Mouse (Mus musculus): ENCODE results near the gene Cdkl4.

Cdkl4 gene

GRCm38 (mm10) chr17:80479295-80480030 is 98.2 kb downstream of the Cdkl4 start:
- no peak for DNase-seq (ENCODE audit: low read depth)

DNA sequence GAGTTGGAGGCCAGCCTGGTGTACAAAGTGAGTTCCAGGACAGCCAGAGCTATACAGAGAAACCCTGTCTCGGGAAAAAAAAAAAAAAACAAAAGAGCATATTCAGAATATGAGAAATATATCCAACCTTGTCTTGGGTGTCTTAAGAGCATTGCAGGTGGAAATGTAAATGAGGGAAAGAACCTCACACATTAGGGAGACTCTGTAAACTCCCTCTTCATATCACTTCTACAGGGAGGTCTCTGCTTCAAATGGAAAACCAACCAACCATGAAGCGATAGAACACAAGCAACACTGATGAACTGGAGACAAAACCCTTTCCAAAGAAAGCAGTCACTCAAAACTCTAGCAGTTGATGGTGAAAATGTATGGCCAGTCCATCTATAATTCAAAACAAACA is 99.9 kb downstream of the Cdkl4 start:
- DNase-seq (ENCODE audit: low read depth): no peak

DNA sequence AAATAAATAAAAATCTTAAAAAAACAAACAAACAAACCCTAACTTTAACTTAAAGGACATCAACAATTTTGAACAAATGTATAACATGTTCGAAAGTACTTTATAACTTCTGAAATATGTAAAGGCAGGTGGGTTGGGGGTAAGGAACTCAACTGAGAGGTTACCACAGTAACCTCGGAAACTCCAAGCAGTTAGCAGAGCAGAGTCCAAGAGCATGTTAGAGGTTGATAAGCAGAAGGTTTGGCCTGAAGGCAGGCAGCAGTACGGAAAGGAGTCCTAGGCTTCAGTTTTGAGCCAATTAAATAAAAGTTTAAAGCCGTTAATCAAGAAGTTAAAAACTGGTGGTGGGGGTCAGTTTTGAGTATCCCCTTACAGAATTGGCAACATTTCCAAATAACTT is 101.1 kb downstream of the Cdkl4 start:
- no peak for DNase-seq (ENCODE audit: low read depth)
